Mouse (Mus musculus) embryonic facial prominence, embryonic 11.5 days (tissue): ENCODE measurements around the gene Tnnc1. TPM values are rescaled to one million over a fixed set of nuclear protein-coding genes. Genes with fewer than 3 reads are reported as not detected.

ENCODE experiments used
- ATAC-seq: fragments of 200-750 bp; cut with Nextera tagmentation; replicated peaks from 2 replicates; pipeline ENCODE4 v1.8.0; 2017; ENCODE audit warnings: low read depth; ENCODE audit not compliant: insufficient number of reproducible peaks, low FRiP score, low TSS enrichment
- DNase-seq: peaks from one replicate; pipeline ENCODE4 v3.0.0-alpha.2; 2015; ENCODE audit warnings: low spot score
- H3K27ac ChIP-seq: fragments of 300-500 bp; sonication (generic); replicated peaks from 2 replicates; pipeline ENCODE4 v1.5.1; 2014; ENCODE audit warnings: mild to moderate bottlenecking, low read depth, low read length, control low read depth
- H3K27me3 ChIP-seq: fragments of 300-500 bp; sonication (generic); 2 replicates; pipeline ENCODE4 v1.6.1; 2014; ENCODE audit warnings: mild to moderate bottlenecking, low read length, moderate library complexity, mixed read lengths; ENCODE audit not compliant: control insufficient read depth, insufficient read depth
- H3K36me3 ChIP-seq: fragments of 300-500 bp; sonication (generic); replicated peaks from 2 replicates; pipeline ENCODE4 v1.6.1; 2014; ENCODE audit warnings: low read depth, mild to moderate bottlenecking, low read length, moderate library complexity, mixed read lengths; ENCODE audit not compliant: control insufficient read depth, insufficient read depth
- H3K4me1 ChIP-seq: fragments of 300-500 bp; sonication (generic); 2 replicates; pipeline ENCODE4 v1.6.1; 2014; ENCODE audit warnings: low read length, mixed read lengths; ENCODE audit not compliant: control insufficient read depth, insufficient read depth
- H3K4me2 ChIP-seq: fragments of 300-500 bp; sonication (generic); 2 replicates; pipeline ENCODE4 v1.6.1; 2014; ENCODE audit warnings: low read depth, mild to moderate bottlenecking, control low read depth, low read length, moderate library complexity
- H3K4me3 ChIP-seq: fragments of 300-500 bp; sonication (generic); 2 replicates; pipeline ENCODE4 v1.5.1; 2014; ENCODE audit warnings: low read depth, low read length, control low read depth
- H3K9ac ChIP-seq: fragments of 300-500 bp; sonication (generic); replicated peaks from 2 replicates; pipeline ENCODE4 v1.6.1; 2014; ENCODE audit warnings: mild to moderate bottlenecking, control low read depth, low read length
- H3K9me3 ChIP-seq: fragments of 300-500 bp; sonication (generic); replicated peaks from 2 replicates; pipeline ENCODE4 v1.6.1; 2016; ENCODE audit warnings: mild to moderate bottlenecking, low read length, inconsistent platforms, mixed read lengths; ENCODE audit not compliant: control insufficient read depth
- WGBS: fragments of 180-500 bp; shearing (Covaris S2); extraction: QIAGEN DNeasy Blood & Tissue Kit; methylation state at CpG from one replicate; pipeline ENCODE4 v1.1.7; 2014; 5-methylcytosine and 5-hydroxymethylcytosine counted together
- polyA plus RNA-seq: library from polyadenylated mRNA; unstranded; fragments of >200 nt; fragmentation: Nextera tagmentation; extraction: Ambion mirVana; gene quantifications from 2 replicates; pipeline ENCODE4 v1.2.1, GENCODE M21; 2014

The Tnnc1 gene
- polyA plus RNA-seq, 1 experiment from 2014 or later = 25.3 TPM

DNA sequence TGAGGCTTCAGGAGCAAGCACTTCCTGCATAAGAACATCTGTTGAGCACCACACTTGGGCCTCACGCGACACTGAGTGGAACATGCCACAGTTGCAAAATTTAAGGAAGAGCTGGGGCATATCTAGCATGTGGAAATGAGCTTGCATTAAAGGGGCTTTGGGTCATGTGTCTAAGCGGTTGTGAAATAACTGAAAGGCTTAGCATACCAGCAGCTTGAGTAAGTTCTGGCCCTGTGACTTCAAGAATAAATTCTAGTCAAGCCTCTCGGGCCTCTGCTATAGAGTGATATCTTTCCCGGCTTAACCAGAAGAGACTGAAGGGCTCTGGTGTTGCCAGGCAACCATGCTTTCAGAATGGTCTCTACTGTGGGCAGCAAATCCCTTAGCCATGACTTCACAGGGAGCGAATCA, 19.3 kb upstream of the Tnnc1 start:
- Histone ChIP-seq H3K27me3 (no peaks in the 10 kb centered on the region), H3K9ac (no peak overlapping the region), H3K36me3 (peaks cover 39% of the 10 kb centered on the region), H3K4me1 (no peaks in the 10 kb centered on the region), H3K9me3 (no peaks in the 10 kb centered on the region), H3K4me3 (no peak overlapping the region), H3K4me2 (no peak overlapping the region), H3K27ac (no peak overlapping the region)
- DNase-seq = no peak
- WGBS = 90% methylated on average over 6 of the region's 6 CpGs
- 0 out of 2 replicates have a peak, but pooled peaks have one; percentile 45 for ATAC-seq

DNA sequence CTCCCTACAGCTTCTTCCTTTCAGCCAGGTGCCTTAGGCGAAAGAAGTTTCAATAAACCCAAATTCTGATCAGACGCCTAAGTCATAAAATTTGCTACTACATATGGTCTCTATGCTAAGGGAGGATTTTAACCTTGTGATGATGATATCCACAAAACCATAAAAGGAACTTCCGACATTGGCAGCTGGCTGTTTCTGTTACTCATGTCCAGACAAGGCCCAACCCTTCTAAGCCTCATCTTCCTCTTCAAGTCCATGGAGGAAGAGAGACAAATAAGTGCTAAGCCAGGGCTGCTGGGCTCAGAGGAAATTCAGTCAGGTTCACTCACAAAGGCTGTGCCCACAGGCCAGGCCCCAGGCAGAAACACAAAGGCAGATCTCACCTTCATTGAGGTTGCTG, 18.8 kb upstream of the Tnnc1 start:
- no peak for DNase-seq
- H3K4me2 ChIP-seq = no peak overlapping the region
- no peaks in the 10 kb centered on the region for H3K9me3 ChIP-seq
- H3K27me3 ChIP-seq = no peaks in the 10 kb centered on the region
- H3K4me1 ChIP-seq = no peaks in the 10 kb centered on the region
- ATAC-seq = no peak
- no peak overlapping the region for H3K9ac ChIP-seq
- H3K27ac ChIP-seq = no peak overlapping the region
- 91% methylated on average over 3 of the region's 3 CpGs for WGBS
- peaks cover 33% of the 10 kb centered on the region for H3K36me3 ChIP-seq
- no peak overlapping the region for H3K4me3 ChIP-seq

GRCm38 (mm10) chr14:31191936-31192335, 16.2 kb upstream of the Tnnc1 start:
- no peak overlapping the region for H3K4me2 ChIP-seq
- 90% methylated on average over 2 of the region's 2 CpGs for WGBS
- H3K4me1 ChIP-seq = no peaks in the 10 kb centered on the region
- H3K27me3 ChIP-seq = no peaks in the 10 kb centered on the region
- no peak for ATAC-seq
- H3K36me3 ChIP-seq = peaks cover 27% of the 10 kb centered on the region
- DNase-seq = no peak
- H3K9ac ChIP-seq = no peak overlapping the region
- no peak overlapping the region for H3K27ac ChIP-seq
- H3K4me3 ChIP-seq = no peak overlapping the region
- H3K9me3 ChIP-seq = no peaks in the 10 kb centered on the region

DNA sequence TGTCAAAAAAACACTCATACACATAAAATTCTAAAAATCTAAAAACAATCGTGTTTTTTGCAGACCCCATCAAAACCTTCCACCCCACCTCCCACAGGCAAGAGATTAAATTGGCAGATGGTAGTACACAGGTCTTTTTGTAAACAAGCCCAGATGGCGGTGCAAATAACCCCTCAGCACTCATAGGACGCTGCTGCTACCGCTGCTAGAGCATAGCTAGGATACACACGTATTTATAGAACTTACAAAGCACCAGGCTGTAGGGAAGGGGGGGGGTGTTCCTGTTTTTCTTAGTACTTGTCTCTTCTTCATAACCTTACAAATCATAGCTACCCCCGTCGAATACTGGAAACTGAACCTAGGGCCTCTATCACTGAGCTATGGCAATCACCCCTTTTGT, 14.3 kb upstream of the Tnnc1 start:
- Histone ChIP-seq H3K4me2 (no peak overlapping the region), H3K9ac (no peak overlapping the region), H3K4me3 (no peak overlapping the region), H3K36me3 (peaks cover 19% of the 10 kb centered on the region), H3K9me3 (no peaks in the 10 kb centered on the region), H3K27ac (no peak overlapping the region), H3K4me1 (no peaks in the 10 kb centered on the region), H3K27me3 (no peaks in the 10 kb centered on the region)
- no peak for ATAC-seq
- WGBS = 88% methylated on average over 7 of the region's 7 CpGs
- DNase-seq = no peak

DNA sequence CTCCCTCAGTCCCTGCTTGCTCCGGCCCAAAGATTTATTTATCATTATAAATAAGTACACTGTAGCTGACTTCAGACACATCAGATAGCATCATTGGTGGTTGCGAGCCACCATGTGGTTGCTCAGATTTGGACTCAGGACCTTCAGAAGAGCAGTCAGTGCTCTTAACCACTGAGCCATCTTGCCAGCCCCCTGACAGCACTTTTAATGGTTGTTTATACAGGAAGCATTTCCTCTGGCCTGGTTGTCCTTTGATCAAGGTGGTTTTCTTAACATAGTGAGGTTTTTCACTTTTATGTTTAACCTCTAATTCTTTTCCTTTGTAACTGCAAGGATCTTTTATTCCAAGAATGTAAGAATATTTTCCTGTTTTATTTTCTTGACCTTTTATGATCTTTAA, 13.7 kb upstream of the Tnnc1 start:
- Histone ChIP-seq H3K4me2 (no peak overlapping the region), H3K36me3 (peaks cover 19% of the 10 kb centered on the region), H3K27ac (no peak overlapping the region), H3K4me3 (no peak overlapping the region), H3K4me1 (no peaks in the 10 kb centered on the region), H3K9me3 (no peaks in the 10 kb centered on the region), H3K9ac (no peak overlapping the region), H3K27me3 (no peaks in the 10 kb centered on the region)
- ATAC-seq (no peak), DNase-seq (no peak)
- WGBS = 93% methylated on average over 2 of the region's 2 CpGs

GRCm38 (mm10) chr14:31194891-31195513, 13.1 kb upstream of the Tnnc1 start:
- ATAC-seq = no peak
- H3K27ac ChIP-seq = no peak overlapping the region
- H3K27me3 ChIP-seq = no peaks in the 10 kb centered on the region
- no peak overlapping the region for H3K9ac ChIP-seq
- H3K4me1 ChIP-seq = no peaks in the 10 kb centered on the region
- H3K4me2 ChIP-seq = no peak overlapping the region
- no peak overlapping the region for H3K4me3 ChIP-seq
- 83% methylated on average over 14 of the region's 14 CpGs for WGBS
- no peak for DNase-seq
- H3K9me3 ChIP-seq = no peaks in the 10 kb centered on the region
- peaks cover 24% of the 10 kb centered on the region for H3K36me3 ChIP-seq

DNA sequence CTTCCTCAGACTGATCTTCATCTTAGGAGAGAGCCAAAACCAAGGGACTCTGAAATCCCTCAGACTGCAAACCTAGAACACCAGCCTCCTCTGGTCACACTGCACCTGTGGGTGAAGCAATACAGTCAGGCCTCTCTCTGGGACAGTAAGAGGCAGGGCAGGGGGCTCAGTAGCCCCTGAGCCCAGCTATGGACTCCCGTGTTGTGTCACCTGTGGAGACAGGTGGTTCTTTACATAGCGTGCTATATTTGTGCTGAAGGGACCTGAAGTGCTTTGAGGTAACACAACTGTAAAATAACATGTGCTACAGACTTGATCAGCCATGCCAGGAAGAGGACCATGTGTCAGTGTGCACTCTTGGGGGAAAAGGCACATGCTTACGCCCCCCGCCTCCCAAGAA, 12.6 kb upstream of the Tnnc1 start:
- H3K36me3 ChIP-seq = peaks cover 22% of the 10 kb centered on the region
- DNase-seq (no peak), ATAC-seq (no peak)
- H3K4me1 ChIP-seq = no peaks in the 10 kb centered on the region
- no peaks in the 10 kb centered on the region for H3K9me3 ChIP-seq
- 95% methylated on average over 4 of the region's 4 CpGs for whole genome bisulfite sequencing
- H3K4me2 ChIP-seq = no peak overlapping the region
- H3K9ac ChIP-seq = no peak overlapping the region
- no peak overlapping the region for H3K27ac ChIP-seq
- H3K4me3 ChIP-seq = no peak overlapping the region
- H3K27me3 ChIP-seq = no peaks in the 10 kb centered on the region

GRCm38 (mm10) chr14:31195968-31196367, 12.1 kb upstream of the Tnnc1 start:
- H3K4me1 ChIP-seq = no peaks in the 10 kb centered on the region
- DNase-seq (peak; percentile 33), ATAC-seq (no peak)
- H3K27ac ChIP-seq = no peak overlapping the region
- no peak overlapping the region for H3K9ac ChIP-seq
- no peaks in the 10 kb centered on the region for H3K9me3 ChIP-seq
- H3K4me3 ChIP-seq = no peak overlapping the region
- no peak overlapping the region for H3K4me2 ChIP-seq
- peaks cover 20% of the 10 kb centered on the region for H3K36me3 ChIP-seq
- H3K27me3 ChIP-seq = no peaks in the 10 kb centered on the region
